Mouse (Mus musculus) MEL (cell line): ENCODE measurements around the gene Stac.

Experiments
- CTCF ChIP-seq, 3 experiments: IDR thresholded peaks in 2 of 3; conservative IDR thresholded peaks in 1 of 3; 2 replicates each; pipeline ENCODE4 v1.5.1; 2011 to 2012; ENCODE audit warnings: low read length in 3 of 3, low read depth in 2 of 3, mild to moderate bottlenecking in 2 of 3, improper control_type of control experiment in 1 of 3, inconsistent platforms in 1 of 3, mixed read lengths in 1 of 3, moderate library complexity in 1 of 3; ENCODE audit not compliant: control insufficient read depth in 1 of 3, insufficient read depth in 1 of 3, poor library complexity in 1 of 3, severe bottlenecking in 1 of 3
- EP300 ChIP-seq, 2 experiments: IDR thresholded peaks; 2 replicates each; pipeline ENCODE4 v1.6.1; 2011; ENCODE audit warnings: improper control_type of control experiment in 2 of 2, low read length in 2 of 2, low read depth in 1 of 2, mild to moderate bottlenecking in 1 of 2
- GATA1 ChIP-seq: IDR thresholded peaks from 2 replicates; pipeline ENCODE4 v1.6.1; 2011; ENCODE audit warnings: low read depth, low read length, improper control_type of control experiment
- JUND ChIP-seq: IDR thresholded peaks from 2 replicates; pipeline ENCODE4 v1.6.1; 2011; ENCODE audit warnings: low read depth, mild to moderate bottlenecking, improper control_type of control experiment, low read length
- KAT2A ChIP-seq: conservative IDR thresholded peaks from 2 replicates; pipeline ENCODE4 v1.6.1; 2012; ENCODE audit warnings: low read depth, low read length, improper control_type of control experiment, inconsistent platforms
- MAX ChIP-seq: IDR thresholded peaks from 2 replicates; pipeline ENCODE4 v1.6.1; 2011; ENCODE audit warnings: low read length, improper control_type of control experiment
- MXI1 ChIP-seq: IDR thresholded peaks from 2 replicates; pipeline ENCODE4 v1.6.1; 2011; ENCODE audit warnings: mild to moderate bottlenecking, low read depth, low read length, improper control_type of control experiment
- MYC ChIP-seq: IDR thresholded peaks from 2 replicates; pipeline ENCODE4 v1.6.1; 2011; ENCODE audit warnings: low read depth, mild to moderate bottlenecking, low read length, improper control_type of control experiment, moderate library complexity
- POLR2A ChIP-seq, 2 experiments: IDR thresholded peaks; 2 replicates each; pipeline ENCODE4 v1.6.1; 2011 to 2012; ENCODE audit warnings: low read length in 2 of 2, mild to moderate bottlenecking in 2 of 2, control low read depth in 1 of 2, improper control_type of control experiment in 1 of 2, low read depth in 1 of 2, moderate library complexity in 1 of 2; ENCODE audit not compliant: control insufficient read depth in 1 of 2, insufficient read depth in 1 of 2, poor library complexity in 1 of 2
- USF1 ChIP-seq: IDR thresholded peaks from 2 replicates; pipeline ENCODE4 v1.6.1; 2014; ENCODE audit warnings: low read depth, mild to moderate bottlenecking, inconsistent platforms, low read length, improper control_type of control experiment, moderate library complexity
- ZC3H11A ChIP-seq: IDR thresholded peaks from 2 replicates; pipeline ENCODE4 v1.6.1; 2012; ENCODE audit warnings: low read depth, mild to moderate bottlenecking, inconsistent platforms, low read length, improper control_type of control experiment
- ZKSCAN1 ChIP-seq: IDR thresholded peaks from 2 replicates; pipeline ENCODE4 v1.6.1; 2012; ENCODE audit warnings: low read depth, mild to moderate bottlenecking, inconsistent platforms, low read length, improper control_type of control experiment, moderate library complexity
- ZNF384 ChIP-seq: IDR thresholded peaks from 2 replicates; pipeline ENCODE4 v1.6.1; 2012; ENCODE audit warnings: low read depth, mild to moderate bottlenecking, inconsistent platforms, low read length, improper control_type of control experiment

GRCm38 (mm10) chr9:111679516-111679915 lies 10.6 kb downstream of the Stac start:
- no peak for TF ChIP-seq POLR2A (IDR thresholded peaks at IDR 0.05; ENCODE audit: control insufficient read depth in 1 of 2, insufficient read depth in 1 of 2, low read depth in 1 of 2, low read length in 2 of 2, poor library complexity in 1 of 2)
- TF ChIP-seq EP300 (IDR thresholded peaks at IDR 0.05; ENCODE audit: low read depth in 1 of 2, low read length in 2 of 2) = no peak
- no peak for TF ChIP-seq ZNF384
- TF ChIP-seq KAT2A = no peak
- TF ChIP-seq CTCF (IDR thresholded peaks at IDR 0.05 in 2 of 3, conservative IDR thresholded peaks at IDR 0.05 in 1 of 3; ENCODE audit: control insufficient read depth in 1 of 3, insufficient read depth in 1 of 3, low read depth in 2 of 3, low read length in 3 of 3, poor library complexity in 1 of 3, severe bottlenecking in 1 of 3) = no peak
- TF ChIP-seq ZKSCAN1 = no peak
- no peak for TF ChIP-seq JUND
- no peak for TF ChIP-seq GATA1
- no peak for TF ChIP-seq MXI1
- no peak for TF ChIP-seq ZC3H11A
- no peak for TF ChIP-seq MAX
- no peak for TF ChIP-seq USF1
- no peak for TF ChIP-seq MYC
